Mouse (Mus musculus) liver, embryonic 12.5 days (tissue): ENCODE measurements at regions not wholly inside any gene's neighbourhood (a gene's known extent, or its start where the extent isn't known, plus 50 kb on each side); places are given as distances from the start of the nearest gene placed in this dataset.

Experiments used
- ATAC-seq: fragments of 200-750 bp; cut with Nextera tagmentation; 2 replicates; pipeline ENCODE4 v1.8.0; 2017; ENCODE audit warnings: moderate number of reproducible peaks, mild to moderate bottlenecking, moderate library complexity
- H3K27ac ChIP-seq: fragments of 300-500 bp; sonication (generic); 2 replicates; pipeline ENCODE4 v1.5.1; 2016; ENCODE audit warnings: mild to moderate bottlenecking
- H3K27me3 ChIP-seq: fragments of 300-500 bp; sonication (generic); replicated peaks from 2 replicates; pipeline ENCODE4 v1.6.1; 2016; ENCODE audit warnings: mild to moderate bottlenecking, moderate library complexity
- H3K36me3 ChIP-seq: fragments of 300-500 bp; sonication (generic); 2 replicates; pipeline ENCODE4 v1.6.1; 2016; ENCODE audit warnings: mild to moderate bottlenecking, moderate library complexity
- H3K4me1 ChIP-seq: fragments of 300-500 bp; sonication (generic); 2 replicates; pipeline ENCODE4 v1.6.1; 2016
- H3K4me2 ChIP-seq: fragments of 300-500 bp; sonication (generic); 2 replicates; pipeline ENCODE4 v1.6.1; 2016; ENCODE audit warnings: mild to moderate bottlenecking, moderate library complexity
- H3K4me3 ChIP-seq: fragments of 300-500 bp; sonication (generic); 2 replicates; pipeline ENCODE4 v1.5.1; 2016; ENCODE audit warnings: mild to moderate bottlenecking, moderate library complexity
- H3K9ac ChIP-seq: fragments of 300-500 bp; sonication (generic); 2 replicates; pipeline ENCODE4 v1.6.1; 2016; ENCODE audit warnings: mild to moderate bottlenecking, moderate library complexity
- H3K9me3 ChIP-seq: fragments of 300-500 bp; sonication (generic); replicated peaks from 2 replicates; pipeline ENCODE4 v1.6.1; 2016; ENCODE audit warnings: mild to moderate bottlenecking, moderate library complexity
- WGBS: fragments of 180-500 bp; shearing (Covaris S2); methylation state at CpG from one replicate; pipeline ENCODE4 v1.1.7; 2016; ENCODE audit not compliant: insufficient replicate concordance; 5-methylcytosine and 5-hydroxymethylcytosine counted together

DNA sequence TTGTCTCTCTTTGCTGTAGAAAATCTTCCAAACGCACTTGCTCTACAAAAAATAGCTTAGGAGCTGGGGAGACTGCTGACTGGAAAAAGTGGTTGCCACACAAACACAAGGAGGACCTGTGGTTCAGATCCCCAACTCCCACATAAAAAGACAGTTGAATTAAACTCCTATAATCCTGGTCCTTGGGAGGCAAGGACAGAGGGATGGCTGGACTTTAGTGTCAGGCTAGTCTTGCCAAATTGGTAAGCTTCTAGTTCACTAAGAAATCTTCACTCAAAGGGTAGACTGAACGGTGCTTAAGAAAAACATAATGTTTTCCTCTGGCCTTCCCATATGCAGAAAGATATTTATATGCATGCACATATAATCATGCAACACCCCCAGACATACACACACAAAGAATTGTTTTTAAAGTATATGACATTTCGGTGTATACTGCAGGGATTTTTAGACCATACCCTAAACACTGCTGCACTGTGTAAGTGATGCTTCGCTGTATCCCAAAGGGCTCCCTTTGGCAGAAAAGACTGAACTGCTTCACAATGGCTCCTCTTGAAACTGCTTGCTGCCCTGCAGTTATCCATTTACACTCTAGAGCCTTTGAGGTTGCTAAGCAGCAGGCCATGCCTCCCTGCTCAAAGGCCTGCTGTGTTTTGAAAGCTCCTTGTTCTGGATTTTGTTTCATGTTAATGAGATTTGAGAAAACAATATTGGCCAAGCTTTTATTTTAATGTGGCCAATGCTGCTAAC, 1299.3 kb downstream of the Zfp704 start:
- H3K4me1 ChIP-seq = no peaks in the 10 kb centered on the region
- no peak overlapping the region for H3K27ac ChIP-seq
- no peak for ATAC-seq
- H3K27me3 ChIP-seq = no peaks in the 10 kb centered on the region
- H3K4me2 ChIP-seq = no peak overlapping the region
- WGBS = 46% methylated on average over 4 of the region's 4 CpGs
- no peaks in the 10 kb centered on the region for H3K36me3 ChIP-seq
- no peaks in the 10 kb centered on the region for H3K9me3 ChIP-seq
- H3K9ac ChIP-seq = no peak overlapping the region
- H3K4me3 ChIP-seq = no peak overlapping the region

DNA sequence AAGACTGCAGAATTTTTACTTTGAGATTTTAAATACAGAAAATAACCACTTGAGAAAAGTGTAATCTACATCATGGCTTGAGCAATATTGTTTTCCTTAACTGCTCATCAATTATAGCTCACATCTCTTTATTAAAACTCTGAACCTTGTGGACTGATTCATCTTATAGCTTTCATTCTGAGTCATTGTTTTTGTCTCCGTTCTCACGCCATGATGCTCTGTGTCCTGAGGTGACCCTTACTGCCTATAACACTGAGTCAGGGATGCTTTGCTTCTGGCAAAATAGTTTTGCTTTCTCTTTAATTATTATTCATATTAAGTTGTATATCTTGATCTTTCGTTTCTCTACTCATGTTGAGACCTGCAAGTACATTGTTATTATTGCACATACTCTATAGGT, 1302.6 kb downstream of the Zfp704 start:
- Histone ChIP-seq H3K4me3 (no peak overlapping the region), H3K36me3 (no peaks in the 10 kb centered on the region), H3K4me2 (no peak overlapping the region), H3K27ac (no peak overlapping the region), H3K9ac (no peak overlapping the region), H3K27me3 (no peaks in the 10 kb centered on the region), H3K4me1 (no peaks in the 10 kb centered on the region), H3K9me3 (no peaks in the 10 kb centered on the region)
- ATAC-seq = no peak
- WGBS = 65% methylated on average over 3 of the region's 3 CpGs

DNA sequence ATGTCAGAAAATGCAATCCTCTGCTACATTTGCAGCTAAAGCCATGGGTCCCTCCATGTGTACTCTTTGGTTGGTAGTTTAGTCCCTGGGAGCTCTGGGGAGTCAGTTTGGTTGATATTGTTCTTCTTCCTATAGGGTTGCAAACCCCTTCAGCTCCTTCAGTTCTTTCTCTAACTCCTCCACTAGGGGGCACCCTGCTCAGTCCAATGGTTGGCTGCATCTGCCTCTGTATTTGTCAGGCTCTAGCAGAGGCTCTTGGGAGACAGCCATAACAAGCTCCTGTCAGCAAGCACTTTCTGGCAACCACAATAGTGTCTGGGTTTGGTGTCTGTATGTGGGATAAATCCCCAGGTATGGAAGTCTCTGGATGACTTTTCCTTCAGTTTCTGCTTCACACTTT, 1305.1 kb downstream of the Zfp704 start:
- no peak overlapping the region for H3K4me3 ChIP-seq
- H3K4me1 ChIP-seq = no peaks in the 10 kb centered on the region
- H3K36me3 ChIP-seq = no peaks in the 10 kb centered on the region
- H3K4me2 ChIP-seq = no peak overlapping the region
- no peak overlapping the region for H3K9ac ChIP-seq
- ATAC-seq = no peak
- H3K27ac ChIP-seq = no peak overlapping the region
- H3K9me3 ChIP-seq = no peaks in the 10 kb centered on the region
- no peaks in the 10 kb centered on the region for H3K27me3 ChIP-seq

DNA sequence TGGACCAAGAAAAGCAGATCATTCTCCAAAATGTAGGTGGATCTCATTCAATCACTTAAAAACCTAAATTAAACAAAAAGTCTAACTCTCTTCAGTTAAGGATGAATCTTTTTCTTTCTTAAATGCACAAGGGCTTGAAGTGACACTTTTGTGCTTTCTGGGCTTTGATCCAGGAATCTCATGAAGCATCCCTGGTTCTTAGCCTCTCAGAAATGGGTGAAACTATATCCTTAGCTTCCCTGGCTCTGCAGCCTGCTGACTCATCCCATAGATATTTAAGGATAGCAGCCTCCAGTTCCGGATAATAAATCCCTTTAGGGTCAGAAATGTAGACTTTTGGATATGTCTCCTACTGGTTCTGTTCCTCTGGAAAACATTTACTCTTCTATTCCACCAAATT, 1316.8 kb downstream of the Zfp704 start:
- Histone ChIP-seq H3K27ac (no peak overlapping the region), H3K27me3 (no peaks in the 10 kb centered on the region), H3K36me3 (no peaks in the 10 kb centered on the region), H3K4me1 (no peaks in the 10 kb centered on the region), H3K9me3 (no peaks in the 10 kb centered on the region), H3K9ac (no peak overlapping the region), H3K4me2 (no peak overlapping the region), H3K4me3 (no peak overlapping the region)
- ATAC-seq = no peak
- 64% methylated on average over 1 of the region's 1 CpGs for WGBS

DNA sequence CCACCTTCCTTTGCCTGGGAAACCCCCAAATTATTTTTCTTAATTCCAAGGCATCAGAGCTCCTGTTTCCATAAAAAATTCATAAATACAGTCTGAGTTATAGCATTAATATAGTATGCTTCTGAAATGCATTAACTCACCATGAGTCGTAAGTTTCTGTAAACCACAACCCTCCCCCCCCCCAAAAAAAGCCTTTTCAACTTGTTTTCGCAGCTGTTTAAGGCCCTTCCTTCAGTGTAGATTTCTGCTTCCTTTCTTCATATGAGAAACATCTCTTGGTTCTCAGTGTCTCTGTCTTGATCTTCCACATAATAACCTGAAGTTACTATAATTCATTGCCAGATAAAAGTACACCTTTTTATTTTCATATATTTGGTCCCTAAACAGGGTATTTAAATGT, 1320.3 kb downstream of the Zfp704 start:
- no peak overlapping the region for H3K27ac ChIP-seq
- H3K9ac ChIP-seq = no peak overlapping the region
- no peak for ATAC-seq
- no peaks in the 10 kb centered on the region for H3K36me3 ChIP-seq
- no peaks in the 10 kb centered on the region for H3K4me1 ChIP-seq
- H3K4me3 ChIP-seq = no peak overlapping the region
- WGBS = 70% methylated on average over 2 of the region's 2 CpGs
- no peaks in the 10 kb centered on the region for H3K9me3 ChIP-seq
- no peaks in the 10 kb centered on the region for H3K27me3 ChIP-seq
- H3K4me2 ChIP-seq = no peak overlapping the region

DNA sequence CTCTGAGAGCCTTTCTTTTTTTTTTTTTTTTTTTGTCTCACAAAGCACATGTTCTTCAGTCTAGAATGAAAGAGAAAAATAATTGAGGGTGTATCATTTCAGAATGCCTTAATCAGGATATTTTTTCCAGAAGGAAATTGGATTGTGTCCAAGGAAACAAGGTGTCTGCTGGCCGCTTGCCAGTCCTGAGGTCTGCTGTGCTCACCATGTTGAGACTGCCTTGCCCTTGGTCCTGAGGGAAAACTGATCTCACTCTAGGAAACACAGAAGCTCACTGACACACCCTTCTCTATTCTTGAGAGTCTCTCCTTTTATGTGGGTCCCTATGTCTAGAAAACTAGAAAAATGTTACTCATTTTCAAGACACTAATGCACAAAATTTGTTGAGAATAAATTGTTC, 1321.4 kb downstream of the Zfp704 start:
- Histone ChIP-seq H3K4me3 (no peak overlapping the region), H3K36me3 (no peaks in the 10 kb centered on the region), H3K27ac (no peak overlapping the region), H3K27me3 (no peaks in the 10 kb centered on the region), H3K9ac (no peak overlapping the region), H3K9me3 (no peaks in the 10 kb centered on the region), H3K4me2 (no peak overlapping the region), H3K4me1 (no peaks in the 10 kb centered on the region)
- WGBS = 41% methylated on average over 1 of the region's 1 CpGs
- no peak for ATAC-seq

DNA sequence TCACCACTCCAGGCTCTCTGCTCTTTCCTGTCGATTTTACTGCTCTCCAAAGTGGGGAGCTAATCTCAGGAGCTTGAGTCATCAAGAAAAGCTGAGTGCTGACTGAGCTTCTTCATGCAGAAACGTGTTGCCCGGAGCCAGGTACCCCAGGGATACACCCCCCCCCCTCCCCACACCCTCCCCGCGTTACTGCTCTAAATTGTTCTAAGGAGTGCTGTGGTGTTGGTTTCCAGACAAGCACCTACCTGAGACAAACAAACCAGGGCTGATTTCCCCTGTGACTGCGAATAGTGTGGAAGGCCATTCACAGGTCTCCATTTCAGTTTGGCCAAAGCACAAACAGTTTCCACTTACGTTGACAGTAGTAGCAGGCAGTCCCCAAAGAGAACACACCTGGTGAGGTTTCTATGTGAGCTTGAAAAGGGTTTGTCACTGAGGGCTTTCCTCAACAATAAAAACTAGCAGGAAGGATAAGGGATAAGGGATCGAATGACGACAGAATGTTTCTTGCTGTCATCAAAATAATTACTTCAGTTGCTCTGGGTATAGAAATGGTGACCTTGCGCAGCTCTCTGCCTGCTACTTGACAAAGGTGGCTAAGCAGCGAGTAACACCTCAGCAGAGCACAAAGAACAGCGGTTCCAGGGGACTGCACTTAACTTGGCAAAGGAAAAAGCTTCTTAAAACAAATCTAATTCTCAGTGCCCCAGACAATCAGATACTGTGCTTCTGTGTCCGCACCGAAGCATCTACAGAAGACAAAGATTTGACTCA, 1325.0 kb downstream of the Zfp704 start:
- no peak overlapping the region for H3K4me3 ChIP-seq
- no peaks in the 10 kb centered on the region for H3K27me3 ChIP-seq
- no peaks in the 10 kb centered on the region for H3K36me3 ChIP-seq
- no peak overlapping the region for H3K27ac ChIP-seq
- H3K9me3 ChIP-seq = no peaks in the 10 kb centered on the region
- H3K4me2 ChIP-seq = no peak overlapping the region
- WGBS = 54% methylated on average over 14 of the region's 14 CpGs
- no peak overlapping the region for H3K9ac ChIP-seq
- H3K4me1 ChIP-seq = no peaks in the 10 kb centered on the region
- no peak for ATAC-seq

DNA sequence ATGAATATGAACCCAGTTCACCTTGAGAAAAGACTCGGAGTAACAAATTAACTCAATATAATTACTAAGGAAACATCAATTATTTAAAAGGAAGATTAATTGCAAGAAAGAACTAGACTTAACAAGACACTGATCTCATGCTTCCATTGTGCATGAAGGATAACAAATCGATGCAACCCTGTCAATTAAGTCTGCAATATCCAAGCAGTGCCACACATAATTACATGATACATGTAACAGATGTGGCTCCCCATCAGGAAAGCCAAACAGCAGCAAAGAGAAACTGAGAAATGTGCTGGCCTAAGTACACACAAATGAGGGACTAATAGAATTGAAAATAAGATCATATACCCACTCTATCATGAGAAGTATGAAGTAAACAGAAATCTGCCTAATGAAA, 1327.5 kb downstream of the Zfp704 start:
- H3K4me2 ChIP-seq = no peak overlapping the region
- no peak overlapping the region for H3K27ac ChIP-seq
- no peaks in the 10 kb centered on the region for H3K36me3 ChIP-seq
- H3K4me1 ChIP-seq = no peaks in the 10 kb centered on the region
- H3K9me3 ChIP-seq = no peaks in the 10 kb centered on the region
- no peaks in the 10 kb centered on the region for H3K27me3 ChIP-seq
- H3K4me3 ChIP-seq = no peak overlapping the region
- WGBS = 56% methylated on average over 2 of the region's 2 CpGs
- no peak overlapping the region for H3K9ac ChIP-seq
- ATAC-seq = no peak

DNA sequence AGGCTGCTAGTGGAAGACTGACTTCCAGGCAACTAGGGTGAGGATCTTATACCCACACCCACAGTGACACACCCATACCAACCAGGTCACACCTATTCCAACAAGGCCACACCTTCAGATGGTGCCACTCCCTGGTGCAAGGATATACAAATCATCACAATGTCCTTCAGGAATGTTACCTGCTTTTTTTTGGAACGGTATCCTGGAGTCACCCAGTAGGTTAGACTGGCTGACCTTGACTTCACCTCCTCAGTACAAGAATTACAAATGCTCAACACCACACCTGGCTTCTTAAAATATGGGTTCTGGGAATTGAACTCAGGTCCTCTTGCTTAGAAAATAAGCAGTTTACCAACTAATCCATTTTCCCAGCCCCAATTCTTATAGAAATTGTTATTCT, 1333.2 kb downstream of the Zfp704 start:
- WGBS = 43% methylated on average over 1 of the region's 1 CpGs
- Histone ChIP-seq H3K27ac (no peak overlapping the region), H3K4me2 (no peak overlapping the region), H3K4me1 (no peaks in the 10 kb centered on the region), H3K9me3 (no peaks in the 10 kb centered on the region), H3K9ac (no peak overlapping the region), H3K4me3 (no peak overlapping the region), H3K27me3 (no peaks in the 10 kb centered on the region), H3K36me3 (no peaks in the 10 kb centered on the region)
- no peak for ATAC-seq

DNA sequence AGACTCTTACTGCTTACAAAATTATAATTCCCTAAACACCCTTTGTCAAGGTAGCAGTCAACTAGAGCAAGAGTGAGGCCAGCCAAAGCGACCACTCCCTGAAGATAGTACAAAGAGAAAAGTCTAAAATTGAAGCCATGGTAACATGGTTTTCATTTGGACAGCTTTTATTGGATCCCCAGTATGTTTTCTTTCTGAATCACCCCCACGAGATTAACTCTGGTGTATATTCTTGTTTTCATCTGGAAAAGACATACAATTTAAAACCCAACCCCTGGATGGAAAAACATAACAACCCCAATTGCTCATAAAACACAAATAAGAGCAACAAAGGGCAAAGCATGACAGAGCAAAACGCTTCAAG, 1339.0 kb downstream of the Zfp704 start:
- Histone ChIP-seq H3K9me3 (no peaks in the 10 kb centered on the region), H3K4me3 (no peak overlapping the region), H3K4me1 (no peaks in the 10 kb centered on the region), H3K27me3 (no peaks in the 10 kb centered on the region), H3K4me2 (no peak overlapping the region), H3K36me3 (no peaks in the 10 kb centered on the region), H3K9ac (no peak overlapping the region), H3K27ac (no peak overlapping the region)
- WGBS = 44% methylated on average over 3 of the region's 3 CpGs
- ATAC-seq = no peak

DNA sequence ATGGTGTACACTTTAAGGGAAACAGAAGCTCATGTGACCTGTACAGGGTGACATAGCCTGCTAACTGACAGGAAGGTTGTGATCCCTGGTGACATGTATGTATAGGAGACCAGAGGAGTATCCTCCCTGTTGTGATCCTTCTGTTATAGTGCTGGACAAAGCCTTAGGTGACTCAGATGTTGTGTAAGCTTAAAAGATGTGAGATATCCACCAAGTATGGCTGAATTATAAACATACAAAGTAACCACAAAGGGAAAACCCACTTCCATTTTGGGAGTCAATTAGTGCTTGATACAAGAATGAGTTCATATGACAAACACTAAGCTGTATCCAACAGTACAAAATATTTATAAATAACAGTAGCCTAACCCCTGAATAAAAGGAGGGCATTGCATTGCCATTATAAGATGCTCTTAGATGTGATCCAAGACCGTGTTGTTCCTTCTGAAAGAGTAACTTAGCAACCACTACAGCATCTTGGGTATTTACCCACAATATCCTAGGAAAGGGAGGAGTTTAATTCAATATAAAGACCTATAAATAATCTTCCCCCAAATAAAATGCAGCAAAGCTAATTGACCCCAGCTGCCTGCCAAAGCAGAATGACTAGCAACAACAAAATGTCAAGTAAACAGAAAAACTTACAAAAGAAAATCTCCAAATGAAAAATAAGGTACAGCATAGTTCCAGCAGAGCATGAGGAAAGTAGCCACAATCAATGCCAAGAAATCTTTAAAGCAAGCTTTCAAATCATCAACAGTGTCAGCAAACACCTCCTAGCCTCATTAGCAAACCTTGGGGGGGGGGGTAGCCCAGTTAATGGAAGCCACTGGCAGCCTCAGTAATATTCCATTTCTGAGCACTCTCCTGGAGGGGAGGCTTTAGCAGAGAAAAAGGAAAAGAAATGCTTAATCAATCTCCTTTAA, 1339.6 kb downstream of the Zfp704 start:
- ATAC-seq = no peak
- Histone ChIP-seq H3K36me3 (no peaks in the 10 kb centered on the region), H3K9ac (no peak overlapping the region), H3K9me3 (no peaks in the 10 kb centered on the region), H3K27ac (no peak overlapping the region), H3K4me3 (no peak overlapping the region), H3K27me3 (no peaks in the 10 kb centered on the region), H3K4me2 (no peak overlapping the region), H3K4me1 (no peaks in the 10 kb centered on the region)
- 34% methylated on average over 1 of the region's 1 CpGs for WGBS

DNA sequence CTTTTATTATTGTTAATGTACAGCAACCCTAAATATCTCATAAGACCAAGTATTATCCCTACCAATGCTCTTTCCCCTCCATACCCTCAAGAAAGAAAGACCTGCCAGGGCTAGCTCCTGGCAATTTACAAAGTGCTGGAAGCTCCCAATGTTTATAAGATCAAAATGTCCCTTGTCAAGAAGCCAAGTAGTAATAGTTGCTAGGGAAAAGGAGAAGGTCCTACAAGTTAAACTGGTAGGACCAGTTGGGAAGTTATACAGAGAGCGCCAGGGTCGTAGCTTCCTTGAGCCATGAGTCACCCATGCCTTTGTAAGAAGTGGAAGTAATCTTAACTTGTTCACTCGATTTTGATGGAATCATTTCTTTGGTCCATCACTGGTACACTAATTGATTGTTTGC, 1344.1 kb downstream of the Zfp704 start:
- ATAC-seq = no peak
- no peak overlapping the region for H3K4me3 ChIP-seq
- H3K9ac ChIP-seq = no peak overlapping the region
- no peak overlapping the region for H3K4me2 ChIP-seq
- H3K9me3 ChIP-seq = no peaks in the 10 kb centered on the region
- 59% methylated on average over 3 of the region's 3 CpGs for WGBS
- no peaks in the 10 kb centered on the region for H3K27me3 ChIP-seq
- H3K4me1 ChIP-seq = no peaks in the 10 kb centered on the region
- no peak overlapping the region for H3K27ac ChIP-seq
- H3K36me3 ChIP-seq = no peaks in the 10 kb centered on the region
